Mouse (Mus musculus) hindbrain, embryonic 16.5 days (tissue): ENCODE results near the gene Rnf157. TPM values are rescaled to one million over a fixed set of nuclear protein-coding genes. Genes with fewer than 3 reads are reported as not detected.

Experiments
- ATAC-seq: fragments of 200-750 bp; cut with Nextera tagmentation; 2 replicates; pipeline ENCODE4 v1.8.0; 2017; ENCODE audit warnings: moderate TSS enrichment, moderate library complexity
- H3K27ac ChIP-seq: fragments of 300-500 bp; sonication (generic); 2 replicates; pipeline ENCODE4 v1.5.1; 2014; ENCODE audit warnings: low read depth, mild to moderate bottlenecking, control low read depth, low read length, moderate library complexity
- H3K27me3 ChIP-seq: fragments of 300-500 bp; sonication (generic); replicated peaks from 2 replicates; pipeline ENCODE4 v1.6.1; 2014; ENCODE audit warnings: low read length; ENCODE audit not compliant: control insufficient read depth, insufficient read depth
- H3K36me3 ChIP-seq: fragments of 300-500 bp; sonication (generic); 2 replicates; pipeline ENCODE4 v1.6.1; 2014; ENCODE audit warnings: mild to moderate bottlenecking, low read length, moderate library complexity, mixed read lengths; ENCODE audit not compliant: control insufficient read depth, insufficient read depth
- H3K4me1 ChIP-seq: fragments of 300-500 bp; sonication (generic); 2 replicates; pipeline ENCODE4 v1.6.1; 2014; ENCODE audit warnings: low read depth, low read length; ENCODE audit not compliant: control insufficient read depth, insufficient read depth
- H3K4me2 ChIP-seq: fragments of 300-500 bp; sonication (generic); 2 replicates; pipeline ENCODE4 v1.6.1; 2014; ENCODE audit warnings: mild to moderate bottlenecking, low read length, control low read depth, moderate library complexity
- H3K4me3 ChIP-seq: fragments of 300-500 bp; sonication (generic); 2 replicates; pipeline ENCODE4 v1.5.1; 2014; ENCODE audit warnings: mild to moderate bottlenecking, low read length, control low read depth, moderate library complexity
- H3K9ac ChIP-seq: fragments of 300-500 bp; sonication (generic); 2 replicates; pipeline ENCODE4 v1.6.1; 2014; ENCODE audit warnings: low read depth, mild to moderate bottlenecking, control low read depth, low read length, moderate library complexity
- H3K9me3 ChIP-seq: fragments of 300-500 bp; sonication (generic); 2 replicates; pipeline ENCODE4 v1.6.1; 2014; ENCODE audit warnings: mild to moderate bottlenecking, low read length, moderate library complexity; ENCODE audit not compliant: control insufficient read depth
- WGBS: fragments of 180-500 bp; shearing (Covaris S2); extraction: QIAGEN DNeasy Blood & Tissue Kit; methylation state at CpG from one replicate; pipeline ENCODE4 v1.1.7; 2014; 5-methylcytosine and 5-hydroxymethylcytosine counted together
- polyA plus RNA-seq: library from polyadenylated mRNA; unstranded; fragments of >200 nt; fragmentation: Nextera tagmentation; extraction: Ambion mirVana; gene quantifications from 2 replicates; pipeline ENCODE4 v1.2.1, GENCODE M21; 2015

Rnf157 gene
- polyA plus RNA-seq, 1 experiment from 2014 or later = 28.5 TPM

- no peak overlapping the region for H3K27ac ChIP-seq
- 0 out of 2 replicates have a peak, but pooled peaks cover 4% of the 10 kb centered on the region for H3K36me3 ChIP-seq
- 78% methylated on average over 7 of the region's 7 CpGs for WGBS
- no peaks in the 10 kb centered on the region for H3K4me1 ChIP-seq
- no peak for ATAC-seq
- no peaks in the 10 kb centered on the region for H3K27me3 ChIP-seq
- H3K4me2 ChIP-seq = no peak overlapping the region
- H3K9me3 ChIP-seq = no peaks in the 10 kb centered on the region
- no peak overlapping the region for H3K9ac ChIP-seq
- H3K4me3 ChIP-seq = no peak overlapping the region
These were observed 35.7 kb downstream of the Rnf157 start for GRCm38 (mm10) chr11:116376945-116377661.

GRCm38 (mm10) chr11:116371894-116372450 is 40.9 kb downstream of the Rnf157 start:
- Histone ChIP-seq H3K4me1 (no peaks in the 10 kb centered on the region), H3K27me3 (no peaks in the 10 kb centered on the region), H3K27ac (no peak overlapping the region), H3K4me2 (no peak overlapping the region), H3K9me3 (no peaks in the 10 kb centered on the region), H3K9ac (no peak overlapping the region), H3K36me3 (no peaks in the 10 kb centered on the region), H3K4me3 (no peak overlapping the region)
- WGBS = 89% methylated on average over 4 of the region's 4 CpGs
- no peak for ATAC-seq

GRCm38 (mm10) chr11:116369633-116370032 is 43.2 kb downstream of the Rnf157 start:
- Histone ChIP-seq H3K9ac (no peak overlapping the region), H3K4me1 (no peaks in the 10 kb centered on the region), H3K4me2 (no peak overlapping the region), H3K4me3 (no peak overlapping the region), H3K27ac (no peak overlapping the region), H3K27me3 (no peaks in the 10 kb centered on the region), H3K36me3 (no peaks in the 10 kb centered on the region), H3K9me3 (no peaks in the 10 kb centered on the region)
- no peak for ATAC-seq
- WGBS = 75% methylated on average over 5 of the region's 5 CpGs

- Histone ChIP-seq H3K4me2 (no peak overlapping the region), H3K9ac (no peak overlapping the region)
These were observed 43.8 kb downstream of the Rnf157 start for GRCm38 (mm10) chr11:116369051-116369450.

GRCm38 (mm10) chr11:116368116-116368515 is 44.7 kb downstream of the Rnf157 start:
- Histone ChIP-seq H3K4me2 (no peak overlapping the region), H3K27me3 (no peaks in the 10 kb centered on the region), H3K9me3 (no peaks in the 10 kb centered on the region), H3K36me3 (no peaks in the 10 kb centered on the region), H3K4me3 (no peak overlapping the region), H3K4me1 (no peaks in the 10 kb centered on the region), H3K27ac (no peak overlapping the region), H3K9ac (no peak overlapping the region)
- ATAC-seq = peak; percentile 73; the same call in 1 of the 2 replicates
- WGBS = 21% methylated on average over 9 of the region's 9 CpGs

More at GRCm38 (mm10) chr11:116369051-116369450, 43.8 kb downstream of the Rnf157 start:
- Histone ChIP-seq H3K4me3 (no peak overlapping the region), H3K4me1 (no peaks in the 10 kb centered on the region), H3K27me3 (no peaks in the 10 kb centered on the region), H3K9me3 (no peaks in the 10 kb centered on the region), H3K27ac (no peak overlapping the region), H3K36me3 (no peaks in the 10 kb centered on the region)
- ATAC-seq = no peak
- WGBS = 92% methylated on average over 14 of the region's 14 CpGs

- Histone ChIP-seq H3K4me2 (no peak overlapping the region), H3K36me3 (no peaks in the 10 kb centered on the region), H3K27ac (no peak overlapping the region), H3K9me3 (no peaks in the 10 kb centered on the region), H3K9ac (no peak overlapping the region), H3K27me3 (no peaks in the 10 kb centered on the region), H3K4me1 (no peaks in the 10 kb centered on the region), H3K4me3 (no peak overlapping the region)
- no peak for ATAC-seq
- 81% methylated on average over 1 of the region's 1 CpGs for WGBS
These were observed 46.2 kb downstream of the Rnf157 start for GRCm38 (mm10) chr11:116366647-116367046.

GRCm38 (mm10) chr11:116366124-116366523 is 46.7 kb downstream of the Rnf157 start:
- no peak overlapping the region for H3K4me2 ChIP-seq
- ATAC-seq = no peak
- H3K36me3 ChIP-seq = no peaks in the 10 kb centered on the region
- no peaks in the 10 kb centered on the region for H3K27me3 ChIP-seq
- WGBS = 96% methylated on average over 2 of the region's 2 CpGs
- no peak overlapping the region for H3K4me3 ChIP-seq
- no peaks in the 10 kb centered on the region for H3K9me3 ChIP-seq
- no peak overlapping the region for H3K9ac ChIP-seq
- no peak overlapping the region for H3K27ac ChIP-seq
- no peaks in the 10 kb centered on the region for H3K4me1 ChIP-seq

- no peaks in the 10 kb centered on the region for H3K4me1 ChIP-seq
- H3K9me3 ChIP-seq = no peaks in the 10 kb centered on the region
- H3K4me3 ChIP-seq = no peak overlapping the region
- no peaks in the 10 kb centered on the region for H3K27me3 ChIP-seq
- no peak overlapping the region for H3K9ac ChIP-seq
- 55% methylated on average over 13 of the region's 13 CpGs for WGBS
- H3K27ac ChIP-seq = no peak overlapping the region
- H3K36me3 ChIP-seq = no peaks in the 10 kb centered on the region
- ATAC-seq = no peak
- no peak overlapping the region for H3K4me2 ChIP-seq
These were observed 47.4 kb downstream of the Rnf157 start for GRCm38 (mm10) chr11:116365432-116365831.

- ATAC-seq = no peak
- WGBS = 77% methylated on average over 11 of the region's 11 CpGs
- H3K36me3 ChIP-seq = peaks cover 6% of the 10 kb centered on the region
- no peaks in the 10 kb centered on the region for H3K27me3 ChIP-seq
- no peak overlapping the region for H3K9ac ChIP-seq
- no peaks in the 10 kb centered on the region for H3K9me3 ChIP-seq
- H3K4me1 ChIP-seq = no peaks in the 10 kb centered on the region; the same call in 1 of the 2 replicates
- H3K27ac ChIP-seq = no peak overlapping the region
- H3K4me3 ChIP-seq = no peak overlapping the region
- H3K4me2 ChIP-seq = no peak overlapping the region
These were observed 50.8 kb downstream of the Rnf157 start for GRCm38 (mm10) chr11:116362015-116362414.
